Mouse (Mus musculus) kidney, postnatal 0 days (tissue): ENCODE measurements around the gene Rtp2. TPM values are rescaled to one million over a fixed set of nuclear protein-coding genes. Genes with fewer than 3 reads are reported as not detected.

Source experiments
- ATAC-seq: fragments of 200-750 bp; cut with Nextera tagmentation; replicated peaks from 2 replicates; pipeline ENCODE4 v1.8.0; 2017; ENCODE audit warnings: low read depth, moderate number of reproducible peaks, moderate TSS enrichment, moderate library complexity; ENCODE audit not compliant: low FRiP score
- DNase-seq: peaks from one replicate; pipeline ENCODE4 v3.0.0-alpha.2; 2016; ENCODE audit warnings: low spot score
- H3K27ac ChIP-seq: fragments of 300-500 bp; sonication (generic); 2 replicates; pipeline ENCODE4 v1.5.1; 2014; ENCODE audit warnings: mild to moderate bottlenecking
- H3K27me3 ChIP-seq: fragments of 300-500 bp; sonication (generic); 2 replicates; pipeline ENCODE4 v1.6.1; 2014; ENCODE audit warnings: low read length, mixed read lengths; ENCODE audit not compliant: insufficient read depth
- H3K36me3 ChIP-seq: fragments of 300-500 bp; sonication (generic); 2 replicates; pipeline ENCODE4 v1.6.1; 2014; ENCODE audit warnings: low read length, mixed read lengths; ENCODE audit not compliant: insufficient read depth
- H3K4me1 ChIP-seq: fragments of 300-500 bp; sonication (generic); replicated peaks from 2 replicates; pipeline ENCODE4 v1.6.1; 2014; ENCODE audit warnings: antibody characterized with exemption, low read length, mixed read lengths; ENCODE audit not compliant: insufficient read depth
- H3K4me2 ChIP-seq: fragments of 300-500 bp; sonication (generic); 2 replicates; pipeline ENCODE4 v1.6.1; 2014; ENCODE audit warnings: mild to moderate bottlenecking, low read length, moderate library complexity, mixed read lengths
- H3K4me3 ChIP-seq: fragments of 300-500 bp; sonication (generic); replicated peaks from 2 replicates; pipeline ENCODE4 v1.5.1; 2014; ENCODE audit warnings: low read depth, low read length
- H3K9ac ChIP-seq: fragments of 300-500 bp; sonication (generic); 2 replicates; pipeline ENCODE4 v1.6.1; 2014; ENCODE audit warnings: low read depth, low read length
- H3K9me3 ChIP-seq: fragments of 300-500 bp; sonication (generic); replicated peaks from 2 replicates; pipeline ENCODE4 v1.6.1; 2016; ENCODE audit warnings: low read length, inconsistent platforms, mixed read lengths
- CTCF ChIP-seq: IDR thresholded peaks from 2 replicates; pipeline ENCODE4 v1.5.1; 2016; ENCODE audit warnings: antibody characterized with exemption, low read depth, mild to moderate bottlenecking, moderate library complexity
- WGBS: fragments of 180-500 bp; shearing (Covaris S2); extraction: QIAGEN DNeasy Blood & Tissue Kit; methylation state at CpG from one replicate; pipeline ENCODE4 v1.1.7; 2014; 5-methylcytosine and 5-hydroxymethylcytosine counted together
- polyA plus RNA-seq: library from polyadenylated mRNA; unstranded; fragments of >200 nt; fragmentation: Nextera tagmentation; extraction: Ambion mirVana; gene quantifications from 2 replicates; pipeline ENCODE4 v1.2.1, GENCODE M21; 2015

The Rtp2 gene
- polyA plus RNA-seq = not detected in 2 replicates

DNA sequence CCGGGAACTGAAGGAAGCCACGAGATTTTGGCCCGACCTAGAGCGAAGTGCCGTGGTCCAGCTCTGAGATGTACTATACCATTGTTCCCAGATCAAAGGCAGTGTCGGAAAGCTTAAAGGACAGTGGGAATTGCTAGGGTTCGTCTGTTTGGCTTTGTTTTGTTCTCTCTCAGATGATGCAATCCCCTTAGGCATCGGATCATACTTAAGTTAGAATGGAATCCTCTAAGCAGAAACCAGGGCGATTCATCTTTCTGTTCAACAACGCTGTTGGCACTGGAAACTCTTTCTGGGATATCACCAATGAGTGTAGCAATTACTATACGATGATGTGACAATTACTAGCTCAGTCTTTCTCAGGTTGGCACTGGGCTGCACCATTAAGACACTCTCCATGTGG lies at the start of gene Rtp2:
Rtp2 (minus strand) TSS at position 101 of the 400 bp plus-strand sequence.
- no peaks in the 10 kb centered on the region for H3K27me3 ChIP-seq
- no peak within 1 kb of the TSS for H3K27ac ChIP-seq
- no peak for ATAC-seq
- H3K4me2 ChIP-seq = no peak within 1 kb of the TSS
- no peak within 1 kb of the TSS for H3K9ac ChIP-seq
- H3K36me3 ChIP-seq = no peaks in the 10 kb centered on the region
- H3K9me3 ChIP-seq = no peaks in the 10 kb centered on the region
- no peak within 1 kb of the TSS for H3K4me3 ChIP-seq
- no peak for TF ChIP-seq CTCF
- 81% methylated on average over 11 of the region's 11 CpGs for WGBS
- DNase-seq = no peak
- no peaks in the 10 kb centered on the region for H3K4me1 ChIP-seq

DNA sequence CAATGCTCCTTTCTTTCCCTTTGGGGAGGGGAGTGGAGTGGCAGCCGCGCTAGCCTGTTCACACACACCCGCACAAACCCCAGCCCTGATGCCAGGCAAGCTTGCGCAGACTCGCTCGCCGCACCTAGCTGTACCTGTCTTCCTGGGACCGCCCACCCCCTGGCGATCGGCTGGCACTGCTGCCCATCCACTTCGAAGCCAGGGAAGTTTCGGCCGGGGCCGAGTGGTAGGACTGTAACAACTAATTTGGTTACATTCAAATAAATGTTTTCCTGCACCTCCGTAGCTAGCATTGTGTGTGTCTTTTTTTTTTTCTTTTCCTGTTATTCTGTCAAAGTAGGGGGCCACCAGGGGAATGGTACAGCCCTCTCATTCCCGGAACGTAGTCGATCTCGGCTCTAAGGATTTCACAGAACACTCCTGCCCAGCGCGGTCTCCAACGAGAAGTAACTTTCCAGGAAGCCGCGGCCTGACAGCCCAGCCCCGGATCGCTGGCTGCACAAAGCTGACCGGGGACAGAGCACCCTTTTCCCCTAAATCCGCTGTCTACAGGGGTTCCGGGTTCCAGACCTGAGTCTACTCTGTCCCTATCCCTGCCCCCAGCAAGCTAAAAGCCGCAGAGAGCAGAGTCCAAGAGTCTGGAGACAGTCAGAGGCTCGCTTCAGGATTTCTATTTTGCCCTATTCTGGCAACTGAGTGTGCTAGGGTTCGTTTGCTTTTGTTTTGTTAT lies 49.0 kb upstream of the Rtp2 start:
- H3K4me1 ChIP-seq = peaks cover 16% of the 10 kb centered on the region
- H3K9ac ChIP-seq = peak overlapping the region; percentile 47
- H3K27me3 ChIP-seq = peaks cover 3% of the 10 kb centered on the region; the same call in 1 of the 2 replicates
- no peak overlapping the region for H3K27ac ChIP-seq
- TF ChIP-seq CTCF = no peak
- no peaks in the 10 kb centered on the region for H3K36me3 ChIP-seq
- DNase-seq (peak; percentile 60), ATAC-seq (no peak)
- WGBS = 2% methylated on average over 32 of the region's 32 CpGs
- no peaks in the 10 kb centered on the region for H3K9me3 ChIP-seq
- peak overlapping the region; percentile 49 for H3K4me3 ChIP-seq
- peak overlapping the region; percentile 89 for H3K4me2 ChIP-seq

DNA sequence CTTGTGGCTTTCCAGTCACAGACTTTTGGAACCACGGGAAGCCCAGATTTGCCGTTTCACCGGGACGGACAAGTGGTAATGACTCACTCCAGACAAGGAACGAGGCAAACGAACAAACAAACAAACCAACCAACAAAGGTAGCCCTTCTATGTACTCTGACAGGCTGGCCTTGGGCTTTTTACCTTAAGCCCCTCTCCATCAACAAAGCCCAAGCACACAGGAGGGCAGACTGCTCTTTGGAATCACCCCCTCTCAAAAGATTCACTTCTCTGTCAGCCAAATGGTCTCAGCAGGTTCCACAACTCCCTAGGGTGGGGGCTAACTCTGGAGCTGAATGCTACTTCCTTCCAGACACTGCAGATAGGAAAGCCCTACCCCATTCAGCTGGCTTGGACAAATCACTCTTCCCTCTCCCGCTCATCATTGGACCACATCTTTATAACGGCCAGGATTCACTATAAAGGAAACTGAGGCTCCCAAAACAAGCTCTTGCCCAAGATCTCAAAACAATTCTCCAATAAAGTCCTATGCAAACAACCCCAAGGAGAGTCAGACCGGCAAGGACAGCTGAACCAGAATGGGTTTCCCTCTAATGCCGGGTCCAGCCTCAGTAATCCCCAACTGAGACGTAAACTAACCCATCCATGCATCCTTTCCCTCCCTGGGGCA lies 48.1 kb upstream of the Rtp2 start:
- H3K27me3 ChIP-seq = peaks cover 3% of the 10 kb centered on the region; the same call in 1 of the 2 replicates
- no peak overlapping the region for H3K27ac ChIP-seq
- peak overlapping the region; percentile 47; the same call in 1 of the 2 replicates for H3K9ac ChIP-seq
- peak overlapping the region; percentile 89 for H3K4me2 ChIP-seq
- H3K4me1 ChIP-seq = peaks cover 16% of the 10 kb centered on the region
- peak overlapping the region; percentile 49 for H3K4me3 ChIP-seq
- ATAC-seq (no peak), DNase-seq (no peak)
- H3K9me3 ChIP-seq = no peaks in the 10 kb centered on the region
- TF ChIP-seq CTCF = no peak
- no peaks in the 10 kb centered on the region for H3K36me3 ChIP-seq
- WGBS = 25% methylated on average over 11 of the region's 11 CpGs

DNA sequence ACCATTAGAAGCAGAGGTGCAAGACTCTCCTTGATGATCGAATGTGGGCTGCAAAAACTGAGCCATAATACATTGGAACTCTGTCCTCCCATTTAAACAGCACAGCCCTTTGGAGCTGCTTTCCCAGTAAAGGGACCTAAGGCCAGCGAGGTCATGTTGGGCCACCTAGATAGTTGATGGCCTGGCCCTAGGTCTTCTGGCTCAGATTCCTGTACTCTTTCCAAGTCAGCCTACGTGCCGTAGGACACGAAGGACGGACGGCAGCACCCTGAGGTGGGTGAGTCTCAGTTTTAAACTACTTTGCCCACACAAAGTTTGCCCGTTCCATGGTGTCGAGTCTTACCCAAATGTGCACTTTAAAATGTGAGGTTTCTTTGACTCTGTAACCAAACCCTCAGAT lies 47.3 kb upstream of the Rtp2 start:
- no peak for TF ChIP-seq CTCF
- no peak for DNase-seq
- Histone ChIP-seq H3K4me1 (peaks cover 16% of the 10 kb centered on the region), H3K27me3 (peaks cover 3% of the 10 kb centered on the region; the same call in 1 of the 2 replicates), H3K9ac (no peak overlapping the region), H3K36me3 (no peaks in the 10 kb centered on the region), H3K9me3 (no peaks in the 10 kb centered on the region), H3K27ac (no peak overlapping the region), H3K4me2 (no peak overlapping the region), H3K4me3 (no peak overlapping the region)
- no peak for ATAC-seq
- WGBS = 93% methylated on average over 9 of the region's 9 CpGs

DNA sequence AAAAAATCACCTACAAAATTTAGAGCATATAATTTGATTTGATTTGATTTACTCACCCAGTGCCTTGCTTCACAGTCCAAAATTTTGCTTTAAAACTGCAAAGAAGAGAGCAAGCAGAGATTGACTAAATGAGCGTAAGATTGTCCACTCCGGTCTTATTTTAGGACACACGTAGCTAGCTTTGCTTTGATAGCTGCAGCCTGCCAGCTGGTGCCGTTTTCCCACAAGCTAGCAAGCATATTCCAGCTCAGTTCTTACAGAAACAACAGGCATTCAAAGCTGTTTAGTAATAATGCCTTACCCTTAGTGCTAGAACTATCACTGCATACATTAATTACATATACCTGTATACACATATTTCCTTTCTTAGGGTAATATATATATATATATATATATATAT lies 46.3 kb upstream of the Rtp2 start:
- peaks cover 11% of the 10 kb centered on the region; the same call in 1 of the 2 replicates for H3K4me1 ChIP-seq
- H3K9ac ChIP-seq = no peak overlapping the region
- no peak for ATAC-seq
- 83% methylated on average over 4 of the region's 4 CpGs for WGBS
- H3K36me3 ChIP-seq = no peaks in the 10 kb centered on the region
- H3K4me2 ChIP-seq = no peak overlapping the region
- H3K27ac ChIP-seq = no peak overlapping the region
- no peak overlapping the region for H3K4me3 ChIP-seq
- no peak for DNase-seq
- no peak for TF ChIP-seq CTCF
- no peaks in the 10 kb centered on the region for H3K9me3 ChIP-seq
- H3K27me3 ChIP-seq = peaks cover 3% of the 10 kb centered on the region; the same call in 1 of the 2 replicates

DNA sequence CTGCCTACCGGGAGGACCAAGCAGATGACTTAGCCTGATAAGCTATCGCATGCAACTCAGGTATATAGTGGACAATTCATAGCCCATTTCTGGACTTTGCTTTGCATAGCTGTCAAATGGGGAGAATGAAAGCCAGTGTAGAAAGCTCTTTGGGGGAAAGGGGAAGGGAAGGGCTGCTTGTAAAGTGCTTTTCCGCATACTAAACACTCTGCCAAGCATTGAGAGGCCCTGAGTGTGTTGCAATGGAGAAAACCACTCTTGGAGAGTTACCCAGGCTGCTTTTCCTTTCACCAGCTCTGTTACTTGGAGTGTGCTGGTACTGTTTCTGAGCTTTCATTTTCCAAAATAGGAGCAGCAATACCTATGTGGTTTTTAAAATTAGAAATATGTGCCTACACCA lies 45.5 kb upstream of the Rtp2 start:
- peaks cover 11% of the 10 kb centered on the region; the same call in 1 of the 2 replicates for H3K4me1 ChIP-seq
- no peaks in the 10 kb centered on the region for H3K9me3 ChIP-seq
- TF ChIP-seq CTCF = no peak
- peaks cover 3% of the 10 kb centered on the region; the same call in 1 of the 2 replicates for H3K27me3 ChIP-seq
- H3K4me2 ChIP-seq = no peak overlapping the region
- H3K36me3 ChIP-seq = no peaks in the 10 kb centered on the region
- no peak overlapping the region for H3K4me3 ChIP-seq
- H3K27ac ChIP-seq = no peak overlapping the region
- 84% methylated on average over 3 of the region's 3 CpGs for WGBS
- no peak overlapping the region for H3K9ac ChIP-seq
- DNase-seq (no peak), ATAC-seq (no peak)
